In the genomic region with DNA sequence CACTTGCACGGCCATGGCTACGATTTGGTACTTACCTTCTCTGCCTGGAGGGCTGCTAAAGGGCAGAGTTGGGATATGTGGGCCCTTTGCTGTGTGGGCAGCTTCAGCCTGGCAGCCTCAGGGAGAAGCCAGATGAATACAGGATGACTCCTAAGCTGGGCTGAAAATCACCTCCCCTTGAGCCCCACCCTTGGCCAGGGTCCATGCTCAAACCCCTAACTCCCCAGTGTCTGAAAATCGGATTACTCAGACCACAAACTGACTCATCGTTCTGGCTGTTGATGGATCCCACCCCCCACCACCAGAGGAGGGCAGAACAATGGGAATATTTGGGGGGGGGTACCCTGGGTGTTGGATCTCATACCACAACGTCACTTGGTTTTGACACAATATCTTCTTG, we compare ENCODE assay signal across 26 mouse cellular contexts.
"Had no signal": no experiment of that assay in that cellular context is flagged by ENCODE, and none has a peak within 500 bp of the region (broad histone marks: within the 10 kb centered on the region; RNA-seq: fewer than 3 reads in every experiment).

No protein-coding gene starts in this region.

- H3K9me3 ChIP-seq: heart, embryonic 10.5 days; heart, embryonic 13.5 days; heart, embryonic 15.5 days; hindbrain, embryonic 13.5 days; hindbrain, embryonic 15.5 days; intestine, embryonic 15.5 days; limb, embryonic 10.5 days; limb, embryonic 12.5 days; liver, embryonic 12.5 days had no signal

- H3K4me1 ChIP-seq: heart, embryonic 10.5 days; heart, embryonic 13.5 days; heart, embryonic 15.5 days; hindbrain, embryonic 13.5 days; hindbrain, embryonic 15.5 days; intestine, embryonic 15.5 days; liver, embryonic 12.5 days had no signal

- H3K36me3 ChIP-seq: heart, embryonic 10.5 days; heart, embryonic 13.5 days; heart, embryonic 15.5 days; hindbrain, embryonic 13.5 days; hindbrain, embryonic 15.5 days; intestine, embryonic 15.5 days; limb, embryonic 10.5 days; limb, embryonic 12.5 days; liver, embryonic 12.5 days had no signal

- H3K4me2 ChIP-seq: heart, embryonic 13.5 days; heart, embryonic 15.5 days; hindbrain, embryonic 13.5 days; hindbrain, embryonic 15.5 days; intestine, embryonic 15.5 days; limb, embryonic 12.5 days; liver, embryonic 12.5 days had no signal

- DNase-seq: gastrocnemius, postnatal 14 days; gastrocnemius, postnatal 36 days; heart, adult 11 months; heart, adult 2 months; heart, postnatal 14 days; heart, postnatal 36 days; kidney, adult 18-20 months; kidney, adult 8-10 months; kidney, postnatal 10 days; kidney, postnatal 25 days; kidney, postnatal 4 days; liver had no signal

- H3K4me3 ChIP-seq: heart, adult 2 months; heart, embryonic 10.5 days; heart, embryonic 13.5 days; heart, embryonic 15.5 days; hindbrain, embryonic 13.5 days; hindbrain, embryonic 15.5 days; intestine, embryonic 15.5 days; layer of hippocampus, adult 2 months; left cerebral cortex, adult 2 months; limb, embryonic 10.5 days; limb, embryonic 12.5 days; liver, embryonic 12.5 days had no signal

- H3K27me3 ChIP-seq: intestine, embryonic 15.5 days; liver, embryonic 12.5 days had no signal

- ATAC-seq: inflammation-experienced regulatory T-cells, adult 6 months; intestine, embryonic 15.5 days; intestine, postnatal 0 days; liver, embryonic 12.5 days had no signal

- H3K27ac ChIP-seq: heart, adult 2 months; heart, embryonic 10.5 days; heart, embryonic 13.5 days; heart, embryonic 15.5 days; hindbrain, embryonic 13.5 days; hindbrain, embryonic 15.5 days; intestine, embryonic 15.5 days; layer of hippocampus, adult 2 months; left cerebral cortex, adult 2 months; limb, embryonic 10.5 days; limb, embryonic 12.5 days; liver, embryonic 12.5 days; liver, embryonic 14.5 days had no signal

- H3K9ac ChIP-seq: heart, embryonic 13.5 days; heart, embryonic 15.5 days; hindbrain, embryonic 13.5 days; hindbrain, embryonic 15.5 days; intestine, embryonic 15.5 days; limb, embryonic 12.5 days; liver, embryonic 12.5 days; liver, embryonic 14.5 days had no signal
